Mouse (Mus musculus) thymus, adult 2 months (tissue): ENCODE measurements around the gene Pgpep1l.

Experiments
- CTCF ChIP-seq: fragments of 200-500 bp; IDR thresholded peaks from 2 replicates; pipeline ENCODE4 v1.5.1; 2012; ENCODE audit warnings: mild to moderate bottlenecking, control low read depth, low read length, moderate library complexity, borderline replicate concordance; ENCODE audit not compliant: control insufficient read depth, poor library complexity, insufficient read depth; ENCODE audit errors: extremely low read depth
- POLR2A ChIP-seq: fragments of 200-500 bp; IDR thresholded peaks from 2 replicates; pipeline ENCODE4 v1.6.1; 2012; ENCODE audit warnings: mild to moderate bottlenecking, low read length, control low read depth, moderate library complexity; ENCODE audit not compliant: control insufficient read depth, poor library complexity, insufficient read depth; ENCODE audit errors: extremely low read depth

GRCm38 (mm10) chr7:68205776-68206427 is 58.1 kb downstream of the Pgpep1l start:
- no peak for TF ChIP-seq CTCF
- no peak for TF ChIP-seq POLR2A
